ENCODE assay signal across 9 mouse cellular contexts in genomic region chr10:14404070-14404469, GRCm38 (mm10).
DNase-seq lines count a peak whose midpoint lies in the region; ATAC-seq and TF ChIP-seq lines count a peak whose summit lies in the region.
"Had no signal": no experiment of that assay in that cellular context is flagged by ENCODE, and none has a peak within 500 bp of the region (broad histone marks: within the 10 kb centered on the region; RNA-seq: fewer than 3 reads in every experiment).

No protein-coding gene starts in this region.

- TF ChIP-seq CTCF in heart, postnatal 0 days (IDR thresholded peaks at IDR 0.05; ENCODE audit: low read depth): peak; percentile 53
- TF ChIP-seq CTCF in midbrain, postnatal 0 days (IDR thresholded peaks at IDR 0.05): peak; percentile 73

- no peaks in the 10 kb centered on the region for H3K9me3 ChIP-seq in heart, postnatal 0 days (replicated peaks; ENCODE audit: control insufficient read depth, low read length)
- peaks cover 11% of the 10 kb centered on the region for H3K9me3 ChIP-seq in heart, embryonic 11.5 days (replicated peaks; ENCODE audit: control insufficient read depth, low read length)
- peaks cover 2% of the 10 kb centered on the region; the same call in 1 of the 2 replicates for H3K9me3 ChIP-seq in midbrain, postnatal 0 days (ENCODE audit: low read length)
- H3K9me3 ChIP-seq in heart, embryonic 12.5 days (replicated peaks): peaks cover 9% of the 10 kb centered on the region

- ATAC-seq in heart, postnatal 0 days (ENCODE audit: insufficient read depth, low read depth): no peak
- ATAC-seq in heart, embryonic 11.5 days (replicated peaks; ENCODE audit: insufficient number of reproducible peaks, low FRiP score, low TSS enrichment): no peak
- ATAC-seq in midbrain, postnatal 0 days (ENCODE audit: low FRiP score): no peak
- no peak for ATAC-seq in heart, embryonic 12.5 days (ENCODE audit: insufficient number of reproducible peaks, low FRiP score)

- peak; percentile 34 for DNase-seq in heart, postnatal 0 days (ENCODE audit: low spot score)
- DNase-seq in right cerebral cortex, postnatal 10 days (ENCODE audit: low spot score in 2 of 2): peak; percentile 59 to 63
- DNase-seq in right cerebral cortex, postnatal 25 days: no peak
- peak; percentile 62 for DNase-seq in embryo, embryonic 10.5 days (ENCODE audit: low spot score)
- DNase-seq in midbrain, postnatal 0 days (ENCODE audit: low spot score): peak; percentile 74
- DNase-seq in frontal cortex, postnatal 25 days (ENCODE audit: low spot score in 2 of 2): no peak

- no peak overlapping the region for H3K4me2 ChIP-seq in heart, postnatal 0 days (ENCODE audit: low read depth, low read length)
- no peak overlapping the region for H3K4me2 ChIP-seq in heart, embryonic 11.5 days
- no peak overlapping the region for H3K4me2 ChIP-seq in midbrain, postnatal 0 days (ENCODE audit: low read depth, low read length, poor library complexity, severe bottlenecking)
- H3K4me2 ChIP-seq in heart, embryonic 12.5 days: no peak overlapping the region
- H3K4me2 ChIP-seq: neural tube, embryonic 13.5 days had no signal

- no peak for TF ChIP-seq EP300 in heart, postnatal 0 days (IDR thresholded peaks at IDR 0.05; ENCODE audit: low read depth)

- H3K27me3 ChIP-seq in heart, postnatal 0 days (ENCODE audit: control insufficient read depth, insufficient read depth, low read length): no peaks in the 10 kb centered on the region
- H3K27me3 ChIP-seq in heart, embryonic 11.5 days (ENCODE audit: control insufficient read depth, insufficient read depth, low read length): no peaks in the 10 kb centered on the region
- H3K27me3 ChIP-seq in midbrain, postnatal 0 days (ENCODE audit: insufficient read depth, low read length): no peaks in the 10 kb centered on the region
- H3K27me3 ChIP-seq in heart, embryonic 12.5 days (replicated peaks): no peaks in the 10 kb centered on the region
- H3K27me3 ChIP-seq: neural tube, embryonic 13.5 days had no signal

- no peak overlapping the region for H3K9ac ChIP-seq in heart, postnatal 0 days (replicated peaks; ENCODE audit: low read depth, low read length)
- no peak overlapping the region for H3K9ac ChIP-seq in heart, embryonic 11.5 days (ENCODE audit: low read depth, low read length)
- H3K9ac ChIP-seq in midbrain, postnatal 0 days (replicated peaks; ENCODE audit: low read length, poor library complexity, severe bottlenecking): no peak overlapping the region
- no peak overlapping the region for H3K9ac ChIP-seq in heart, embryonic 12.5 days
- H3K9ac ChIP-seq: neural tube, embryonic 13.5 days had no signal

- H3K27ac ChIP-seq in heart, postnatal 0 days (ENCODE audit: low read depth): no peak overlapping the region
- H3K27ac ChIP-seq in heart, embryonic 11.5 days (ENCODE audit: low read depth, low read length): no peak overlapping the region
- no peak overlapping the region for H3K27ac ChIP-seq in midbrain, postnatal 0 days (ENCODE audit: low read depth, low read length)
- H3K27ac ChIP-seq in heart, embryonic 12.5 days (ENCODE audit: poor library complexity, severe bottlenecking): no peak overlapping the region
- H3K27ac ChIP-seq: neural tube, embryonic 13.5 days had no signal

- H3K4me1 ChIP-seq in heart, postnatal 0 days (ENCODE audit: control insufficient read depth, insufficient read depth): no peaks in the 10 kb centered on the region
- no peaks in the 10 kb centered on the region for H3K4me1 ChIP-seq in heart, embryonic 11.5 days (ENCODE audit: control insufficient read depth, insufficient read depth, low read length)
- no peaks in the 10 kb centered on the region for H3K4me1 ChIP-seq in midbrain, postnatal 0 days (ENCODE audit: insufficient read depth, low read length)
- no peaks in the 10 kb centered on the region for H3K4me1 ChIP-seq in heart, embryonic 12.5 days (replicated peaks)
- H3K4me1 ChIP-seq: neural tube, embryonic 13.5 days had no signal

- WGBS in heart, postnatal 0 days: 66% methylated on average over 1 of the region's 1 CpGs
- 65% methylated on average over 1 of the region's 1 CpGs for WGBS in heart, embryonic 11.5 days (ENCODE audit: insufficient replicate concordance)
- WGBS in midbrain, postnatal 0 days: 80% methylated on average over 1 of the region's 1 CpGs
- 64% methylated on average over 1 of the region's 1 CpGs for WGBS in heart, embryonic 12.5 days

- H3K36me3 ChIP-seq in heart, postnatal 0 days (replicated peaks; ENCODE audit: control insufficient read depth, insufficient read depth, low read length): no peaks in the 10 kb centered on the region
- 0 out of 2 replicates have a peak, but pooled peaks cover 8% of the 10 kb centered on the region for H3K36me3 ChIP-seq in heart, embryonic 11.5 days (ENCODE audit: control insufficient read depth, insufficient read depth, low read length)
- H3K36me3 ChIP-seq in midbrain, postnatal 0 days (ENCODE audit: insufficient read depth, low read length): no peaks in the 10 kb centered on the region
- H3K36me3 ChIP-seq in heart, embryonic 12.5 days: peaks cover 20% of the 10 kb centered on the region

- H3K4me3 ChIP-seq in heart, postnatal 0 days (ENCODE audit: low read depth, low read length): no peak overlapping the region
- no peak overlapping the region for H3K4me3 ChIP-seq in heart, embryonic 11.5 days (ENCODE audit: low read depth, low read length)
- H3K4me3 ChIP-seq in midbrain, postnatal 0 days (ENCODE audit: low read depth, low read length): no peak overlapping the region
- H3K4me3 ChIP-seq in heart, embryonic 12.5 days: no peak overlapping the region
- H3K4me3 ChIP-seq: neural tube, embryonic 13.5 days had no signal

Comparison
In these comparisons a context has a peak if more than half of its experiments do, and no peak if none do; other contexts are left out.
1. DNase-seq: peak in heart, postnatal 0 days (single experiment), right cerebral cortex, postnatal 10 days (2 of 2), embryo, embryonic 10.5 days (single experiment) and midbrain, postnatal 0 days (single experiment); none in right cerebral cortex, postnatal 25 days (single experiment) and frontal cortex, postnatal 25 days (0 of 2).